Mouse (Mus musculus): ENCODE data around the gene Fgfr2. TPM values are rescaled to one million over a fixed set of nuclear protein-coding genes. Genes with fewer than 3 reads are reported as not detected.

Fgfr2 gene
- polyA plus RNA-seq, 1 experiment from 2014 or later, result 123 TPM

DNA sequence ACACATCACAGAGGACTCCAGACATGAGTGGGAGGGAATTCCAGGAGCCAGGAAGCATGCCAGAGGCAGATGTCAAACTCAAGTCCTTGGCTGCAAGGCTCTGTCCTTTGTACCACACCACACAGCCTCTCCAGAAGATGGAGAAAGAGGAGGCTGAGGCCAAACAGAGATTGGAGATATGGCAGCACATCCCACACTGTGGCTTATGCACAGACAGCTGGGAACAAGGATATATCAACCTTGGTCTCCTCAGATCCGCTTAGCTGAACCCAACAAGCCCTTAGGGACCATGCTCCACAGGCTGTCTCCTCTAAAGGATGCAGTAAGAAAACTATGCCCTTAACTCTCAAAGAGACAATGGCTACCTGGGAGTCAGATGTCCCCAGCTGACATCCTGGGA lies 751.3 kb downstream of the Fgfr2 start:
- no peaks in the 10 kb centered on the region for H3K36me3 ChIP-seq
- no peak overlapping the region for H3K4me3 ChIP-seq
- H3K9ac ChIP-seq, result no peak overlapping the region
- H3K27me3 ChIP-seq, result no peaks in the 10 kb centered on the region
- no peak overlapping the region for H3K27ac ChIP-seq
- 78% methylated on average over 1 of the region's 1 CpGs for WGBS
- H3K9me3 ChIP-seq, result no peaks in the 10 kb centered on the region
- H3K4me1 ChIP-seq, result peaks cover 45% of the 10 kb centered on the region
- H3K4me2 ChIP-seq (replicated peaks), result no peak overlapping the region
- no peak for ATAC-seq (ENCODE audit: low FRiP score, low read depth)

DNA sequence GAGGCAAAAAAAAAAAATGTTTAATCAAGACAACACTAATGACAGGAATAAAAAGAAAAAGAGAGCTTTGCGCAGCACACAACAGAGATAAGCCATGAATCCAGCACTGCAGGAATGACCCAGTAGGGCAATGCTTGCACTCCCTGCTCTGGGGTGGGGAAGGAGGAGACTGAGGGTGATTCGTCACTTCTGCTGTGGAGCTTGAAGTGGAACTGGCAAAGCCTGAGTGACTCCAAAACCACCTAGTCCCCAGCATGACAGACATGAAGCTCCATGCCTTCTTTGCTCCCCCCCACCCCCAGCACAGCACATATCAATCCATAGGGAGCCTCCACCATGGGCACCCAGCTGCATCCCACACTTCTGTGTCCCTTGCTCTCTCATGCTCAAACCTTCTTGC lies 753.4 kb downstream of the Fgfr2 start:
- H3K9me3 ChIP-seq, result no peaks in the 10 kb centered on the region
- no peaks in the 10 kb centered on the region for H3K36me3 ChIP-seq
- H3K4me2 ChIP-seq (replicated peaks), result no peak overlapping the region
- WGBS, result 84% methylated on average over 2 of the region's 2 CpGs
- H3K27ac ChIP-seq, result no peak overlapping the region
- H3K9ac ChIP-seq, result no peak overlapping the region
- H3K4me1 ChIP-seq, result peaks cover 45% of the 10 kb centered on the region
- no peak overlapping the region for H3K4me3 ChIP-seq
- H3K27me3 ChIP-seq, result no peaks in the 10 kb centered on the region
- ATAC-seq (ENCODE audit: low FRiP score, low read depth), result no peak

DNA sequence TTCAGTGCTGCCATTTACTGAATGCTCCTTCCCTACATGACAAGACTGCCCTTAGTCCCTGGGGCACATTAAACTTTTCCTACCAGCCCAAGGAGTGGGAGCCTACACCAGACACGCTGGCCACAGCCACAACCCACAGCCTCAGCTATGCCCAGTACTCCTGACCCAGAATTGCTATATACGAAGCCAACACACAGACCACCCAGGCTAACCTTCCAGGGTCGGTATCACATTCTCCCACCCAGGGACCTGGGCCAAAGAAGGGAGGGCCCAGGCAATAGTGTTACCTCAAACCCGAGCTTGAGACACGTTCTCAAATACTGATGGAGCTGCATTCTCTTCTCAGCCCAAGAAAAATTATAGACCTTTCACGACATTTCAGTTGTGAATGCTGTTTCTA lies 754.3 kb downstream of the Fgfr2 start:
- 41% methylated on average over 6 of the region's 6 CpGs for WGBS
- H3K9ac ChIP-seq, result no peak overlapping the region
- no peak overlapping the region for H3K4me2 ChIP-seq (replicated peaks)
- H3K9me3 ChIP-seq, result no peaks in the 10 kb centered on the region
- H3K4me1 ChIP-seq, result peaks cover 39% of the 10 kb centered on the region
- no peak overlapping the region for H3K4me3 ChIP-seq
- no peaks in the 10 kb centered on the region for H3K27me3 ChIP-seq
- peak; percentile 37; the same call in 1 of the 2 replicates for ATAC-seq (ENCODE audit: low FRiP score, low read depth)
- no peak overlapping the region for H3K27ac ChIP-seq
- no peaks in the 10 kb centered on the region for H3K36me3 ChIP-seq

DNA sequence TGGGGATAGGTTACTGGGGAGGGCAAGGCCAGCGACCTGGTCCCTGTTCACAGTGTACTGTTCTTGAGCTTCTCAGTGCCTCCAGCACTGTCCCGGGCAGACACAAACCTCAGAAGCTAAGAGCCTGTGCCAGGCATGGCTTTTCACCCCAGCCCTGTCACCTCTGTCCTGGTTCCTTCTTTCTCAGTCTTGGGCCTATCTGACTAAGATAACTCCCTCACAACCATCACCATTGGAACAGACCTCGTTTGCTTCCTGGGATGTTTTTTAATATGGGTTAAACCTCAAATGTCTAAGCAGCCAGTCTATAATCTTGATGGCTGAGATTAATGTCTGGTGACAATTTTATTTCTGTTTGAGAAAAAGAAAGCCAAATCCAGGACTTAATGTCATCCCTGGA lies 755.8 kb downstream of the Fgfr2 start:
- no peak overlapping the region for H3K9ac ChIP-seq
- no peak overlapping the region for H3K4me3 ChIP-seq
- H3K9me3 ChIP-seq, result no peaks in the 10 kb centered on the region
- 80% methylated on average over 3 of the region's 3 CpGs for WGBS
- no peak for ATAC-seq (ENCODE audit: low FRiP score, low read depth)
- H3K4me1 ChIP-seq, result peaks cover 26% of the 10 kb centered on the region
- no peaks in the 10 kb centered on the region for H3K36me3 ChIP-seq
- H3K27me3 ChIP-seq, result peaks cover 8% of the 10 kb centered on the region; the same call in 1 of the 2 replicates
- H3K27ac ChIP-seq, result no peak overlapping the region
- H3K4me2 ChIP-seq (replicated peaks), result no peak overlapping the region

DNA sequence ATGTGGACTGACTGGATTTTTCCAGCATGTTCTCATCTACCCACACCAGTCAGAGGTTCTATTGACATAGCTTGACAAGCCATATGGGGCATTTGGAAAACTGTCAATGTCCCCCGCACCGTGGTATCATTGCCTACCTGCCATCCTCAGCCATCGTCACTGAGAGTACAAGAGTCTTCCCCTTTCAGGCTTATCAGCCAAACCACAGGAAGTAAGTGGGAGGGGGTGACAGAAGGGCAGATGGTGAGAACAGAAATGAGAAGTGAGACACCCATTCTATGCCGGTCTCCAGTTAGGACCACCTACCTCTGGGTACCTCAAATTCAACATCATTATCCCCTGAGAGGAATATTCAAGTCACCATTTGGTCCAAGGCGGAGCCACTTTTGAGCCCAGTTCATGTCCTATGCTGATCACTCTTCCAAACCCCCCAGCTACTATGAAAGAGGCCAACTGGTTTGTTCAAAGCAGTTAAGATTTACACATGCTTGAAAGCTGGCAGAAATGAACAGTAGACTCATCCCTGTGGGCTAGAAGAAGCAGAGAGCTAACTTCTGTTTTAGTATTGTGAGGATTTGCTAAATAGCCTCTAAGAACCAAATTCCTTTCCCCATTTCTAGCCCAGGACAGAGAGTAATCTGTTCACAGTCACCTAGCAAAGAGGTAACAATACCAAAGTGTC lies 757.3 kb downstream of the Fgfr2 start:
- no peak for ATAC-seq (ENCODE audit: low FRiP score, low read depth)
- Histone ChIP-seq H3K4me3 (no peak overlapping the region), H3K4me1 (peaks cover 19% of the 10 kb centered on the region), H3K4me2 (replicated peaks) (no peak overlapping the region), H3K9ac (no peak overlapping the region), H3K9me3 (no peaks in the 10 kb centered on the region), H3K36me3 (no peaks in the 10 kb centered on the region), H3K27ac (no peak overlapping the region), H3K27me3 (peaks cover 8% of the 10 kb centered on the region; the same call in 1 of the 2 replicates)
- 79% methylated on average over 5 of the region's 5 CpGs for WGBS

DNA sequence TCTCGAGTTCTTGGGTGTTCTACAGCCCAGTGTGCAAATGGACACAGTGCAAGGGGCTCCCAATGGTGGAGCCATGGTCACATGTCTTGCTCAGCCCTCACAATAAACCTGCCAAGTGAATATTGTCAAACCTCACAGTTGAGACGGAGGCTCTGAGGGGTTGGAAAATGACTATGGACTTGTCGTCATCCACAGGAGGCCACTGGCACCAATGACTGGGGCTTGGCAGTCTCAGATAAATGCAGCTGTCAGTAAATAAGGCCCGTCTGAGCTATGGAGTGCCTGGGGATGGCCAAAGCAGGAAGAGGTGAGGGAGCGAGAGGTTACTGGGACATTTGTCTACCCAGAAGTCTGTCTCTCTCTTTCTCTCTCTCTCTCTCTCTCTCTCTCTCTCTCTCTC lies 758.0 kb downstream of the Fgfr2 start:
- WGBS, result 77% methylated on average over 5 of the region's 5 CpGs
- Histone ChIP-seq H3K4me1 (peaks cover 19% of the 10 kb centered on the region), H3K9me3 (0 out of 2 replicates have a peak, but pooled peaks cover 3% of the 10 kb centered on the region), H3K4me2 (replicated peaks) (no peak overlapping the region), H3K27ac (no peak overlapping the region), H3K9ac (no peak overlapping the region), H3K4me3 (no peak overlapping the region), H3K27me3 (peaks cover 8% of the 10 kb centered on the region; the same call in 1 of the 2 replicates), H3K36me3 (no peaks in the 10 kb centered on the region)
- ATAC-seq (ENCODE audit: low FRiP score, low read depth), result no peak

DNA sequence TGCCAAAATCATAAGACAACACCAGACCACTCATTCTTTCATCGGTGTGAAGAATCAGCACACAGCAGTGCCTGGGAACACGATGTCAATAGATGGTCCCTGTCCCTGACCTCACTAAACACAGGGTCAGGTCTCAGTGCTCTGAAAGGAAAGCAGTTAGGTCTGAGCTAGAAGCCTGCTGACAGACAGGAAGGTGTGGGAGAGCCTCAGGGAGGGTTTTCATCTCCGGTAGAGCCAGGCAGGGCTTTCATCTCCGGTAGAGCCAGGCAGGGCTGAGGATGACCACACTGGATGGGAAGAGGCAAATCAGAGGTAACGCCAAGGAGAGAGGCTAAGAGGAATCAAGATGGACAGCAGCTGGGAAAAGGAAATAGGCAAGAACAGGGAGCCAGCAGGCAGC lies 758.6 kb downstream of the Fgfr2 start:
- H3K27ac ChIP-seq, result no peak overlapping the region
- 52% methylated on average over 5 of the region's 5 CpGs for WGBS

DNA sequence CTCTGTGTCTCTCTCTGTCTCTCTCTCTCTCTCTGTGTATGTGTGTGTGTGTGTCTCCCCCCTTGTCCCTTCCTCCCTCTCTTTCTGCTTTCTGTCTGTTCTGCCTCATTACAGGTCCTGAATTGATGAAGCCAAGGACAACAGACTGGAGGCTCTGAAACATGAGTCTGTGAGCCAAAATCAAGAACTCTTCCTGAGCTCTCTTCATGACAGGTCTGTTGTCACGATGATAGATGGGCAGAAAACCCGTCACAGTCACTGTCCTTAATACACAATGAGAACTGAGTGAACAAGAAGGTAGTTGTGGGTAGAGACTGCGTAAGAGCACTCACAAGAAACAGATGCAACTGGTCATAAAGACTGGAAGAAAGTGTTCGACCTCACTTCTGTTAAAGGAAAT lies 762.8 kb downstream of the Fgfr2 start:
- Histone ChIP-seq H3K9me3 (0 out of 2 replicates have a peak, but pooled peaks cover 3% of the 10 kb centered on the region), H3K4me3 (no peak overlapping the region), H3K36me3 (no peaks in the 10 kb centered on the region), H3K27me3 (peaks cover 11% of the 10 kb centered on the region; the same call in 1 of the 2 replicates), H3K4me2 (replicated peaks) (no peak overlapping the region), H3K9ac (no peak overlapping the region), H3K4me1 (peaks cover 26% of the 10 kb centered on the region), H3K27ac (no peak overlapping the region)
- ATAC-seq (ENCODE audit: low FRiP score, low read depth), result no peak
- WGBS, result 65% methylated on average over 4 of the region's 4 CpGs

More for the DNA sequence above, 758.6 kb downstream of the Fgfr2 start:
- H3K27me3 ChIP-seq, result peaks cover 8% of the 10 kb centered on the region; the same call in 1 of the 2 replicates
- H3K4me2 ChIP-seq (replicated peaks), result no peak overlapping the region
- peaks cover 16% of the 10 kb centered on the region for H3K4me1 ChIP-seq
- no peaks in the 10 kb centered on the region for H3K36me3 ChIP-seq
- 0 out of 2 replicates have a peak, but pooled peaks cover 3% of the 10 kb centered on the region for H3K9me3 ChIP-seq
- H3K4me3 ChIP-seq, result no peak overlapping the region
- no peak overlapping the region for H3K9ac ChIP-seq
- no peak for ATAC-seq (ENCODE audit: low FRiP score, low read depth)

DNA sequence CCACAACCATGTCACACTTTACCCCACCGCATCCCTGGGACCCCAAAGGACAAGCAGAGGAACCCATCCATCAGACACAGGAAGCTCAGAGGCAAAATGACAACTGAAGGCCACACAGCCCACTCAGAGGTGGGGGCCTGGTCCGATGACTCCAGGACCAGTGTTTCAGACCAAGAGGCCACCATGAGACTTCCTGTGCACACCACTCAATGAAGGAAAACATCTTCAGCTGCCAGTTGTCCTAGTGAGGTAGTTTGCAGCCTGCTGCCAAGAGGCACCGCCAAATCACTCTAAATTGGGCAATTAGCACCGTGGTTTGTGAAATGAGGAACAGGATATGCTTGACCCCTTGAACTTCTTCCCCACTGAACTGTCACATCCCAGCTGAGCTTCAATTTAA lies 764.4 kb downstream of the Fgfr2 start:
- 0 out of 2 replicates have a peak, but pooled peaks cover 3% of the 10 kb centered on the region for H3K9me3 ChIP-seq
- H3K27ac ChIP-seq, result no peak overlapping the region
- H3K4me3 ChIP-seq, result no peak overlapping the region
- peaks cover 26% of the 10 kb centered on the region for H3K4me1 ChIP-seq
- no peak overlapping the region for H3K4me2 ChIP-seq (replicated peaks)
- H3K36me3 ChIP-seq, result no peaks in the 10 kb centered on the region
- no peak for ATAC-seq (ENCODE audit: low FRiP score, low read depth)
- no peak overlapping the region for H3K9ac ChIP-seq
- WGBS, result 45% methylated on average over 4 of the region's 4 CpGs
- H3K27me3 ChIP-seq, result peaks cover 11% of the 10 kb centered on the region; the same call in 1 of the 2 replicates

DNA sequence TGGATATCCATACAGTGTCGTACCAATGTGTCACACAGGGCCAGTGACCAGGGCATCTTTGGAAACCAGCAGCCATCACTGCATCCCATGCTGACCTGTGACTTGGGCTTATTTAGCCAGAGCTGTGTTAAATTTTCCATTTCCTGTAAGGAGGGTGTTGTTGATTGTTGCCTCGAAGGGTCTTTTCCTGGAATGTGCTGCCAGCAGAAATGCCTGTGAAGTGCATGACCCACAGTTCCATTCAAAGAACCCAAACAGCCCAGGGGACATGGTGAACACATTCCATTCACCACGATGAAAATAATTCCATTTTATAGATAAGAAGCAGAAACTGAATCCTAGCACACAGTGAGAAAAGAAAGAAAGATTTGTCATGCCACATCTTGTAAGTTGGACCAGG lies 764.9 kb downstream of the Fgfr2 start:
- Histone ChIP-seq H3K4me3 (no peak overlapping the region), H3K27me3 (peaks cover 8% of the 10 kb centered on the region; the same call in 1 of the 2 replicates), H3K27ac (no peak overlapping the region), H3K36me3 (no peaks in the 10 kb centered on the region), H3K9ac (no peak overlapping the region), H3K9me3 (0 out of 2 replicates have a peak, but pooled peaks cover 3% of the 10 kb centered on the region), H3K4me1 (peaks cover 26% of the 10 kb centered on the region), H3K4me2 (replicated peaks) (no peak overlapping the region)
- WGBS, result 35% methylated on average over 3 of the region's 3 CpGs
- no peak for ATAC-seq (ENCODE audit: low FRiP score, low read depth)

DNA sequence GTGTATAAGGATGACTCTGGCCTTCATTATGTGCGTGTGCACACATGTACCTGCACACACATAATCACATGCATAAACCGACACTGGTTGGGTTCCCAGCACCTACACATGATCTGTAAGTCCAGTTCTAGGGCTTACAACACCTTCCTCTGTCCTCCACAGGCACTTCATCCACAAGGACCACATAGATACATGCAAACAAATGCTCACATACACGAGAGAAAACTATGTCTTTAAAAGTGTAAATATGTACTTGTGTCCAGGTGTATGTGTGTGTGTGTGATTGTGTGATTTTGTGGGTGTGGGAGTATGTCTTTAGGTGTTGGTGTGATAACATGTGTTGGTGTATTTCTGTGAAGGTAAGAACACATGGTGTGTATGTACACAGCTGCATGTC lies 765.3 kb downstream of the Fgfr2 start:
- no peaks in the 10 kb centered on the region for H3K36me3 ChIP-seq
- WGBS, result 83% methylated on average over 3 of the region's 3 CpGs
- 0 out of 2 replicates have a peak, but pooled peaks cover 3% of the 10 kb centered on the region for H3K9me3 ChIP-seq
- no peak overlapping the region for H3K4me3 ChIP-seq
- no peak for ATAC-seq (ENCODE audit: low FRiP score, low read depth)
- peaks cover 26% of the 10 kb centered on the region for H3K4me1 ChIP-seq
- H3K27ac ChIP-seq, result no peak overlapping the region
- 0 out of 2 replicates have a peak, but pooled peaks cover 6% of the 10 kb centered on the region for H3K27me3 ChIP-seq
- no peak overlapping the region for H3K9ac ChIP-seq
- no peak overlapping the region for H3K4me2 ChIP-seq (replicated peaks)

DNA sequence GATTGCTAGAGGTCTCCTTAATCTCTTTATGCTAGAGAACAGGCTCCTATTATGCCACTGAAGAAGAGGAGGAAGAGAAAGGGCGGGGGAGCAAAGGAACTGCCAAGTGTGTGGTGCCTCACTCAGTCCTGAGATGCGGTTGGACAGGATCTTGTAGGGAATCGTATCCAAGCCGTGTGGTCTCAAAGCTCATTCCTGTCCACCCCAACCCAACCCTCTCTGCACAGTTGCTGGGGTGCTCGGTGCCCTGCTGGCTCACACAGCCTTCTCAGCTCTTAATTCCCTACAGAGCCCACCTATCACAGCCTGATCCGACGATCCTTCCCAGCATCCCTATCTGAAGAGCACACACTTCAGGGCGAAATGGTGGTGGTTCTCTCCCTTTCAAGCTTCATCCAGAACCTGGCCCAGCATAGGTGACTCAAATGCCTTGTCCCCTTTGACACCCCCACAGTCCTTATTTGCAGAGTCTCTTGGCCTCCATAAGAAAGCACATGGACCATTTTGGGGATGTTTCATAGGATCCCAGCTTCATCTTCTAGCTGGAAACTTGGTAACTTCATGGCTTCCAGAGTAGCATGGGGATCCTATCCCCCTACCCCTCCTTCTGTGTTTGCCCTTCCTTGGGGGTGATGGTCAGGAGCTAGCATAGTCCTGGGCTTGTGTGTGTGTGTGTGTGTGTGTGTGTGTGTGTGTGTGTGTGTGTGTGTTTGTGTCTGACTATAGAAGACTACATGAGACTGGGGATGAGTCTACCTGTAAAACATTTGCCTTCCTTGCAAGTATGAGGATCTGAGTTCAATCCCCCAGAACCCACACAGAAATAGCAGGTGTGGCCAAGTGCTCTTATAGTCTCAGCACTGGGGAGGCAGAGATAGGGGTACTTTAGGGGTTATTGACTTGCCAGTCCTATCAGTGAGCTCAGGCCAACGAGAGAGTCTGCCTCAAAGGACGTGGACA lies 766.0 kb downstream of the Fgfr2 start:
- H3K4me1 ChIP-seq, result peaks cover 26% of the 10 kb centered on the region
- no peak overlapping the region for H3K4me2 ChIP-seq (replicated peaks)
- no peak overlapping the region for H3K9ac ChIP-seq
- H3K4me3 ChIP-seq, result no peak overlapping the region
- 0 out of 2 replicates have a peak, but pooled peaks cover 3% of the 10 kb centered on the region for H3K9me3 ChIP-seq
- WGBS, result 69% methylated on average over 10 of the region's 10 CpGs
- ATAC-seq (ENCODE audit: low FRiP score, low read depth), result no peak
- H3K27ac ChIP-seq, result peak overlapping the region; percentile 28; the same call in 1 of the 2 replicates
- H3K27me3 ChIP-seq, result 0 out of 2 replicates have a peak, but pooled peaks cover 3% of the 10 kb centered on the region
- no peaks in the 10 kb centered on the region for H3K36me3 ChIP-seq
